Mouse (Mus musculus): Measurements from ENCODE around the gene Atp13a1. TPM values are rescaled to one million over a fixed set of nuclear protein-coding genes. Genes with fewer than 3 reads are reported as not detected.

Atp13a1 gene
- polyA plus RNA-seq, 1 experiment from 2014 or later: 53.4 TPM

GRCm38 (mm10) chr8:69774503-69775148, 16.3 kb upstream of the Atp13a1 start, which contains the start of gene Gm20422:
TSS of gene Gm20422 (minus strand) at chr8:69774886.
- under 1% methylated on average over 41 of the region's 41 CpGs for WGBS

GRCm38 (mm10) chr8:69775149-69775534, 15.8 kb upstream of the Atp13a1 start:
- 0 out of 2 replicates have a peak, but pooled peaks cover 4% of the 10 kb centered on the region for H3K36me3 ChIP-seq (ENCODE audit: control insufficient read depth, insufficient read depth, low read length)
- H3K9ac ChIP-seq (ENCODE audit: low read depth, low read length): no peak overlapping the region
- peak overlapping the region; percentile 36 for H3K4me2 ChIP-seq (replicated peaks; ENCODE audit: low read depth, low read length)
- H3K27ac ChIP-seq (ENCODE audit: low read depth, low read length): no peak overlapping the region
- no peaks in the 10 kb centered on the region for H3K9me3 ChIP-seq (ENCODE audit: control insufficient read depth, low read length)
- no peak; the same call in 1 of the 2 replicates for ATAC-seq (ENCODE audit: low FRiP score, low TSS enrichment)
- peaks cover 10% of the 10 kb centered on the region; the same call in 1 of the 2 replicates for H3K4me1 ChIP-seq (ENCODE audit: control insufficient read depth, insufficient read depth, low read length)
- H3K4me3 ChIP-seq (ENCODE audit: low read length): peak overlapping the region; percentile 82
- 46% methylated on average over 2 of the region's 2 CpGs for WGBS
- H3K27me3 ChIP-seq (ENCODE audit: control insufficient read depth, insufficient read depth, low read length): no peaks in the 10 kb centered on the region

More at GRCm38 (mm10) chr8:69774503-69775148, 16.3 kb upstream of the Atp13a1 start, which contains the start of gene Gm20422:
- Histone ChIP-seq H3K36me3 (ENCODE audit: control insufficient read depth, insufficient read depth, low read length) (peaks cover 7% of the 10 kb centered on the region; the same call in 1 of the 2 replicates), H3K27me3 (ENCODE audit: control insufficient read depth, insufficient read depth, low read length) (no peaks in the 10 kb centered on the region), H3K9ac (ENCODE audit: low read depth, low read length) (peak within 1 kb of the TSS; percentile 94), H3K4me2 (replicated peaks; ENCODE audit: low read depth, low read length) (peak within 1 kb of the TSS; percentile 65), H3K9me3 (ENCODE audit: control insufficient read depth, low read length) (no peaks in the 10 kb centered on the region), H3K4me3 (ENCODE audit: low read length) (peak within 1 kb of the TSS; percentile 82), H3K4me1 (ENCODE audit: control insufficient read depth, insufficient read depth, low read length) (peaks cover 10% of the 10 kb centered on the region; the same call in 1 of the 2 replicates), H3K27ac (ENCODE audit: low read depth, low read length) (peak within 1 kb of the TSS; percentile 99)
- ATAC-seq (ENCODE audit: low FRiP score, low TSS enrichment): peak; percentile 99

GRCm38 (mm10) chr8:69777111-69777510, 13.9 kb upstream of the Atp13a1 start:
- Histone ChIP-seq H3K27me3 (ENCODE audit: control insufficient read depth, insufficient read depth, low read length) (no peaks in the 10 kb centered on the region), H3K27ac (ENCODE audit: low read depth, low read length) (no peak overlapping the region), H3K36me3 (ENCODE audit: control insufficient read depth, insufficient read depth, low read length) (no peaks in the 10 kb centered on the region), H3K4me2 (replicated peaks; ENCODE audit: low read depth, low read length) (no peak overlapping the region), H3K4me3 (ENCODE audit: low read length) (no peak overlapping the region), H3K9ac (ENCODE audit: low read depth, low read length) (no peak overlapping the region), H3K9me3 (ENCODE audit: control insufficient read depth, low read length) (no peaks in the 10 kb centered on the region), H3K4me1 (ENCODE audit: control insufficient read depth, insufficient read depth, low read length) (peaks cover 10% of the 10 kb centered on the region; the same call in 1 of the 2 replicates)
- WGBS: 72% methylated on average over 9 of the region's 12 CpGs
- no peak for ATAC-seq (ENCODE audit: low FRiP score, low TSS enrichment)

GRCm38 (mm10) chr8:69789105-69789504, 1.9 kb upstream of the Atp13a1 start:
- H3K4me2 ChIP-seq (replicated peaks; ENCODE audit: low read depth, low read length): no peak overlapping the region
- no peaks in the 10 kb centered on the region for H3K9me3 ChIP-seq (ENCODE audit: control insufficient read depth, low read length)
- H3K27me3 ChIP-seq (ENCODE audit: control insufficient read depth, insufficient read depth, low read length): no peaks in the 10 kb centered on the region
- H3K27ac ChIP-seq (ENCODE audit: low read depth, low read length): no peak overlapping the region
- H3K4me3 ChIP-seq (ENCODE audit: low read length): no peak overlapping the region
- peaks cover 12% of the 10 kb centered on the region for H3K4me1 ChIP-seq (ENCODE audit: control insufficient read depth, insufficient read depth, low read length)
- WGBS: 90% methylated on average over 5 of the region's 5 CpGs
- no peak overlapping the region for H3K9ac ChIP-seq (ENCODE audit: low read depth, low read length)
- ATAC-seq (ENCODE audit: low FRiP score, low TSS enrichment): no peak
- H3K36me3 ChIP-seq (ENCODE audit: control insufficient read depth, insufficient read depth, low read length): peaks cover 9% of the 10 kb centered on the region

- Histone ChIP-seq H3K9ac (ENCODE audit: low read depth, low read length) (no peak overlapping the region), H3K4me3 (ENCODE audit: low read length) (0 out of 2 replicates have a peak overlapping the region, but pooled peaks have one; percentile 99), H3K4me1 (ENCODE audit: control insufficient read depth, insufficient read depth, low read length) (peaks cover 12% of the 10 kb centered on the region), H3K27ac (ENCODE audit: low read depth, low read length) (no peak overlapping the region), H3K9me3 (ENCODE audit: control insufficient read depth, low read length) (no peaks in the 10 kb centered on the region), H3K36me3 (ENCODE audit: control insufficient read depth, insufficient read depth, low read length) (peaks cover 16% of the 10 kb centered on the region), H3K4me2 (replicated peaks; ENCODE audit: low read depth, low read length) (peak overlapping the region; percentile 79), H3K27me3 (ENCODE audit: control insufficient read depth, insufficient read depth, low read length) (no peaks in the 10 kb centered on the region)
- ATAC-seq (ENCODE audit: low FRiP score, low TSS enrichment): no peak
- WGBS: 74% methylated on average over 5 of the region's 5 CpGs
Measured at GRCm38 (mm10) chr8:69789731-69790130, 1.2 kb upstream of the Atp13a1 start.

GRCm38 (mm10) chr8:69790364-69790763, 599 bp upstream of the Atp13a1 start:
- WGBS: 33% methylated on average over 11 of the region's 11 CpGs
- H3K9ac ChIP-seq (ENCODE audit: low read depth, low read length): peak overlapping the region; percentile 96; the same call in 1 of the 2 replicates
- H3K36me3 ChIP-seq (ENCODE audit: control insufficient read depth, insufficient read depth, low read length): peaks cover 22% of the 10 kb centered on the region
- no peaks in the 10 kb centered on the region for H3K9me3 ChIP-seq (ENCODE audit: control insufficient read depth, low read length)
- 0 out of 2 replicates have a peak, but pooled peaks have one; percentile 21 for ATAC-seq (ENCODE audit: low FRiP score, low TSS enrichment)
- peaks cover 12% of the 10 kb centered on the region for H3K4me1 ChIP-seq (ENCODE audit: control insufficient read depth, insufficient read depth, low read length)
- no peaks in the 10 kb centered on the region for H3K27me3 ChIP-seq (ENCODE audit: control insufficient read depth, insufficient read depth, low read length)
- peak overlapping the region; percentile 79 for H3K4me2 ChIP-seq (replicated peaks; ENCODE audit: low read depth, low read length)
- peak overlapping the region; percentile 84 for H3K27ac ChIP-seq (ENCODE audit: low read depth, low read length)
- H3K4me3 ChIP-seq (ENCODE audit: low read length): peak overlapping the region; percentile 99

- Histone ChIP-seq H3K27ac (ENCODE audit: low read depth, low read length) (peak overlapping the region; percentile 84), H3K9ac (ENCODE audit: low read depth, low read length) (peak overlapping the region; percentile 96), H3K36me3 (ENCODE audit: control insufficient read depth, insufficient read depth, low read length) (peaks cover 34% of the 10 kb centered on the region), H3K4me2 (replicated peaks; ENCODE audit: low read depth, low read length) (peak overlapping the region; percentile 79), H3K4me1 (ENCODE audit: control insufficient read depth, insufficient read depth, low read length) (peaks cover 12% of the 10 kb centered on the region), H3K27me3 (ENCODE audit: control insufficient read depth, insufficient read depth, low read length) (no peaks in the 10 kb centered on the region), H3K4me3 (ENCODE audit: low read length) (peak overlapping the region; percentile 99), H3K9me3 (ENCODE audit: control insufficient read depth, low read length) (no peaks in the 10 kb centered on the region)
- ATAC-seq (ENCODE audit: low FRiP score, low TSS enrichment): peak; percentile 65
- under 1% methylated on average over 47 of the region's 48 CpGs for WGBS
Measured at GRCm38 (mm10) chr8:69791415-69792068, 579 bp downstream of the Atp13a1 start.

GRCm38 (mm10) chr8:69793666-69794065, 2.7 kb downstream of the Atp13a1 start:
- H3K27me3 ChIP-seq (ENCODE audit: control insufficient read depth, insufficient read depth, low read length): no peaks in the 10 kb centered on the region
- no peak overlapping the region for H3K9ac ChIP-seq (ENCODE audit: low read depth, low read length)
- peaks cover 12% of the 10 kb centered on the region for H3K4me1 ChIP-seq (ENCODE audit: control insufficient read depth, insufficient read depth, low read length)
- no peaks in the 10 kb centered on the region for H3K9me3 ChIP-seq (ENCODE audit: control insufficient read depth, low read length)
- no peak overlapping the region for H3K27ac ChIP-seq (ENCODE audit: low read depth, low read length)
- no peak overlapping the region for H3K4me2 ChIP-seq (replicated peaks; ENCODE audit: low read depth, low read length)
- 94% methylated on average over 4 of the region's 4 CpGs for WGBS
- H3K36me3 ChIP-seq (ENCODE audit: control insufficient read depth, insufficient read depth, low read length): peaks cover 55% of the 10 kb centered on the region
- H3K4me3 ChIP-seq (ENCODE audit: low read length): no peak overlapping the region
- no peak for ATAC-seq (ENCODE audit: low FRiP score, low TSS enrichment)

- no peaks in the 10 kb centered on the region for H3K9me3 ChIP-seq (ENCODE audit: control insufficient read depth, low read length)
- WGBS: 99% methylated on average over 3 of the region's 3 CpGs
- H3K9ac ChIP-seq (ENCODE audit: low read depth, low read length): no peak overlapping the region
- peaks cover 12% of the 10 kb centered on the region for H3K4me1 ChIP-seq (ENCODE audit: control insufficient read depth, insufficient read depth, low read length)
- peaks cover 59% of the 10 kb centered on the region for H3K36me3 ChIP-seq (ENCODE audit: control insufficient read depth, insufficient read depth, low read length)
- no peak for ATAC-seq (ENCODE audit: low FRiP score, low TSS enrichment)
- H3K4me3 ChIP-seq (ENCODE audit: low read length): no peak overlapping the region
- no peak overlapping the region for H3K4me2 ChIP-seq (replicated peaks; ENCODE audit: low read depth, low read length)
- H3K27me3 ChIP-seq (ENCODE audit: control insufficient read depth, insufficient read depth, low read length): no peaks in the 10 kb centered on the region
- H3K27ac ChIP-seq (ENCODE audit: low read depth, low read length): no peak overlapping the region
Measured at GRCm38 (mm10) chr8:69794096-69794495, 3.1 kb downstream of the Atp13a1 start.
